Mouse (Mus musculus) gastrocnemius, postnatal 14 days (tissue): ENCODE measurements at regions not wholly inside any gene's neighbourhood (a gene's known extent, or its start where the extent isn't known, plus 50 kb on each side); places are given as distances from the start of the nearest gene placed in this dataset.

Experiments
- DNase-seq: peaks from one replicate; pipeline ENCODE4 v3.0.0; 2021; ENCODE audit warnings: mixed read lengths
- intact Hi-C: fragments of 180-260 bp; cut with DNase I; formaldehyde crosslinking; loops from one replicate; pipeline ENCODE4 v1.15.1; 2025; ENCODE audit warnings: low total_unique reads

DNA sequence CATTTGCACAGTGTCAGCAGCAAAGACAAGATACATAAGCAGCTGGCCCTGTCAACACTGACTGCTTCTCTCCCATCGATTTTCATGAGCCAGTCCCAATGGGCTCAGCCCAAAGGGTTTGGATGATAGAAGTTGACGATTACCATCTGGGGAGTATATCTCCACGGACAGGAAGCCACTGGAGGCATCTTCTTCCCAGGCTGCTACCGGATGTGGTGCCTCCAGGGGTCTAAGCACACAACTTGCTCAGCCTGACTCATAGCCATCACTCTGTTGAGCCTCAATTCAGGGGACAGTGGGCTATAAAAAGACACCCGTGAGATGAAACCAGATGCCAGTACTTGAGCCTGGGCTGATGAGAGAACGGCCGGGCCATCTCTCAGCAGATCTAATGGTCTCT is 71.1 kb upstream of the Hif1a start:
- no peak for DNase-seq
- intact Hi-C loops = no loop called here

DNA sequence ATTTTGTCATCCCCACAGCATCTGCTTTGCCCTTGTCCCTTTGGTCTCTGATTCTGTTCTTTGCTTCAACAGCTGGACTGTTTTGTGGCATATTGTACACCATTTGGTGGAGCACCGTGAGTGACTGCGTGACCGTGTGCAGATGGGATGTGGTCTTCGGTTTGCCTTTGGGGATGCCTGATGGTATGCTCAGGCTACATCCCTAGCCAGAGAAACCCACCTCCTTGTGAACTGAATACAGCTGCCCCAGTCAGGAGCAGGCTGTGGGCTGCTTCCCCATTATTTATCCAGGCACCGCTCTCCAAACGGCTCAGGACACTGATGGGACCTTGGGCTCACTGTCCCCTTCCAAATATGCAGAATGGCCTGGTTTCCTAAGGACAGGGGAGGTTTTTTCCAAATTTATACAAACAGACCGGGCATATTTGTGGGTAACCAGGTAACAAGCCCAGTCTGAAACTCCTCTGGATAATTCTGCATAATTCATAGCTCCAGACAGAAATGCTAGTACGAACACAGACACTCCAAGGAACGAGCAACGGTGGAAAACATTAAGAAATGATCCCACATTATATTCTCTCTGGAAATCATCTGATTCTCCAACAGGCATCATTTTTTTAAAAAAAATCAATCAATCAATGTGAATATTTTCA is 70.5 kb upstream of the Hif1a start:
- DNase-seq = no peak
- intact Hi-C loops = no loop called here

DNA sequence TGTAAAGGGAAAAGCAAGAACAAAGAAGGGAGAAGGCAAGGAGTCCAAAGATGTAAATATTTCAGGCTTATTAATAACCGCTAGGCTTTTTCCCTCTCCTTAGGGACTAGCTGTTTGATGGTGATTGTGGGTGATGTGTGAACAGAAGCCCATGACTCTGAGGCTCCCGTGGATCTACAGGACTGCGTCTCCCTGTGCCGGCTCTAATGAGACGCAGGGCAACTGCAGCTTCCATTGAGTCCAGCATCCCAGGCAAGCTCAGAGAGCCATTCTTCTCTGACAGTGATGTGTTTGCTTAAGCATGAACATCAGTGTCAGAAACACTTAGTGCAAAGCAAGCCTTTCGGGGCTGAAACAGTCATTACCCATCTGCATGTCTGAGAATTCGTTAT is 70.0 kb upstream of the Hif1a start:
- DNase-seq = no peak
- intact Hi-C loops = no loop called here

DNA sequence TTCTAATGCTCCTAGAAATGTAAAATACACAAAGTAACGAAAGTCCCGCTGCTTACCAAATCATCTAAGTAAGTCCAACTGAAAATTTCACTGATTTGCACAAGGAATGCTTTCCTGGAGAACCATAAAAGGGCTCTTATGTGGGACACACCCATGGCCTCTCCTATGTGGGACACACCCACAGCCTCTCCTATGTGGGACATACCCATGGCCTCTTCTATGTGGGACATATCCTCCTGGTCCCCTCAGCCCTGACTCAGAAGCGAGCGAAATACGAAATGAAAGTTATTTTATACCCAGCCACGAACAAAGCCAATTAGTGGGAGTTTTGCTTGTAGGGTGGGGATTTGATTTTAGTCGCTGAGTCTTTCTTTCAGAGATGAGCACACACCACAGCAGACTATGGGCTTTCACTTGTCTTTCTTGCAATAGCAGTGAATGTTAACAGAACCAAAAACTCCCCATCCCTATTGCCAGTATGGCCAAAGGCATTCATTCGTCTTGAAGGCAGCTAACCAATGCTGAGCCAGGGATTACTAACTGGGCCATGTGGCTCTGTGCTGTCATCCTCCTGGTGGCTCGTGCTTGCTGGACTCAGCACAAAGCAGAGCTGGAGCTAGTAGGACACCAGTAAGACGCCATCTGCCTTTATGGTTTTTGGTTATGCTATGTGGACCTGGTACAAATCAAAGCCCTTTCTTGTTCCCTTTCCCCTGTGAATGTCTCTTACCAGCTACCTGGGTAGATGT is 69.4 kb upstream of the Hif1a start:
- DNase-seq = no peak
- intact Hi-C loops = no loop called here

DNA sequence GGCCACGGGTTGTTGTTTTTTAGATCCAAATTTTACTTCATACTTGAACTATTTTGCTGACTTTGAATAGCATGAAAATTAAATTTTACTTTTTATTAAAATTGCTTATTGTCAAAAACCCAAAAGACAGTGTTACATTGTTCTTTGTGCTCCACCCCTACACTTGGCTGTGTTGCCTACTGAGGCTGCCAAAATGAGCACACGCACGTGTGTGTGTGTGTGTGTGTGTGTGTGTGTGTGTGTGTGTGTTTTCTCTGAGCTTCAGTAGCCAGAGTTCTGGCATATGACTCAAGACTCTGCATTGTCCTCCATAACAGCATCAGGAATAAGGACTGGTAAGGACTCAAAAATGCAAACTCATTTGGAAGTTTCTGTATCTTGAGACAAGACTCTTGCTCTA is 68.4 kb upstream of the Hif1a start:
- intact Hi-C loops = no loop called here
- peak; percentile 26 for DNase-seq

DNA sequence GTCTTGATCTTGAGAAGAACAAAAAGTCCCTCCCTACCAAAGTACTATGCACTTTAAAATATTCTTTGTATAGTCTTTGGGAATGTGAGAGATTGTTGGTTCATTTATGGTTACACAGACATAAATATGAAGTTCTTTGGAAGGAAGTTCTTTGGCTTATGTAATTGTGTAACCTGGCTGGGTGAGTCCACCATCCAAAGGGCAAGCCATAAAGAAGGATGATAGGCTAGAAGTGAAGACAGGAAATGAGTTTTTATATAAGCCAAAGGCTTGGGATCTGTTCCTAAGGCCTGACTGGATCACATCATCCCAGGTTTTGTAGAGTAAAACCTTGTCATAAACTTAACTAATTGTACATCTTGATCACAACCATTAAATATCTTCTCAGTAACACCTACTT is 65.0 kb upstream of the Hif1a start:
- DNase-seq = no peak
- intact Hi-C loops = no loop called here

DNA sequence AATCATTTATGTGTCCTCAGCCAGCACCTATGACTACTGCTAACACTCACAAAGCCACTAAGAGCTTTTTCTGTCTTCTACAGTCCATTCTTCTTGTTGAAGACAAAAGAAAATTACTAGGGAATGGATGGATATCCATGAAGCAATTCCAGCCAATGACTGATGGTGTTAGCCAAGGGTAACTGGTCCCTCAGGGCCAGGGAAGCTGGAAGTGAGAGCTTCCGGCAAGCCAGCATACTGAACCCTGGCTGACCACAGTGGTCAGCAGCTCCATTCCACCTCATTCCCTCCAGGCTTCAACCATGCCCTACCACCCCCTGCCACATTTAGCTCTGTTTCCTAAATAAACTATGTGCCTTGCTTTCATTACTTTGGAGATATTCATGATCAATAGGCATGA is 64.1 kb upstream of the Hif1a start:
- intact Hi-C loops = no loop called here
- DNase-seq = peak; percentile 32

DNA sequence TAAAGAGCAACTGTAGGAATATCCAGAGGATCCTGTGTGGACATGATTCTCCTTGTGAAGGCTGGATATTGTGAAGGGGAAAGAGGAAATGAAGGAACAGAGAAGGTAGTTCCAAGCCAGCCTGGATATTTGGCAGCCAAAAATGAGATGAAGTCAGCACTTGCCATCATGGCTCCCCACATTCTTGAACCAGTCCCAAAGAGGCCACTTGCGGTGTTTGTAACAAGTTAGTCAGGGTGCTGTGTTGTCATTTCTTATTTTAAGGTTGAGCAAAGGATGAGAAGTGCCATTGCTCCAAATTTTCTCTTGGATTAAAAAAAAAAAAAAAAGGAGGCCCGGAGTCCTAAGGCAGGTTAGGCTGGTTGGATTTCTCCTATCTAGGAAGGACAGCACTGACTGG is 63.3 kb upstream of the Hif1a start:
- intact Hi-C loops = no loop called here
- no peak for DNase-seq

DNA sequence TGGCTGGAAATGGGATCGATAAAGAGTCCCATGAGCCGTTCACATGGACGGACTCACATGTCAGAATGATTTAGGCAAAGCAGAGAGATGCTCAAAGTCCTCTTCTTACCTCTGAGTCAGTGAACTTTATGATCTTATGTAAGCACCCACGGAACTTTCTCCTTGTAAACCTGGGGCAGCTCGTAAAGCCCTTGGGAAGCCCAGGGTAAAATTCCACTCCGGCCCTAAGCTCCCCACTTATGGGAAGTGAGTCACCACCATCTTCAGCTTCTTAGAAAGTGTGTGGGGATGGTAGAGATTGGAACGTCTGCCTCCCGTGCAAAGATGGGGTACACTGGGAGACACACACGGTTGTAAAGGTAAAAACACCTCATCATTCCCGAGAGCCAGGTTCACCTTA is 62.8 kb upstream of the Hif1a start:
- no peak for DNase-seq
- intact Hi-C loops = no loop called here

DNA sequence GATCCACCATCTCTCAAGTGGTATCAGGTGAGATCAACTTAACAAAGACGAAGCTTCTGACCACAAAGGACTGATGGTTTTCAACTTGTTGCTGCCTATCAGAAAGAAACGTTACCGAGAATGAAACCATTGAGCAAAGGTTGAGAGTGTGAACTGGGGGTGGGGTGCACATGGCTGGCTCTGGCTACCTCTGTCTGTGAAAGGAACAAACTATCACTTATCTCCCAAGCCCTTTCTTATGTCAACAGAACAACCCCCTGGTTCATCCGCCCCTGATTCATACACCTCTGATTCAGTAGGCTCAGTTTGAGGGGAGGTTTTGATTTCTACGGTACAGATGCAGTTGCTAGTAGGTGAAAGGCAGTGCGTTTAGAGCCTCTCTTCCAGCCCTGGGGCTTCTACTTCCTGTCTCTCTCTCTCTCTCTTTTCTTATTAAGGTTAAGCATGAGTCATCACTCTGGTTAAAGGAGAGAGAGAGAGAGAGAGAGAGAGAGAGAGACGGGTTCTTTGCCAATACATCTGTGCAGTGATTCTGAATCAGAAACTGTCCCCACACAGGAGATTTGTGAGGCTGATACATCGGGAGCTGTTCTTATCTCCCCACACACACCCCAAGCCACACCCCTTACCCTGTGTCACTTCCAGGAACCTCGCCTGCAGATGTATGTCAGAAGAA is 59.0 kb upstream of the Hif1a start:
- intact Hi-C loops = no loop called here
- DNase-seq = no peak

DNA sequence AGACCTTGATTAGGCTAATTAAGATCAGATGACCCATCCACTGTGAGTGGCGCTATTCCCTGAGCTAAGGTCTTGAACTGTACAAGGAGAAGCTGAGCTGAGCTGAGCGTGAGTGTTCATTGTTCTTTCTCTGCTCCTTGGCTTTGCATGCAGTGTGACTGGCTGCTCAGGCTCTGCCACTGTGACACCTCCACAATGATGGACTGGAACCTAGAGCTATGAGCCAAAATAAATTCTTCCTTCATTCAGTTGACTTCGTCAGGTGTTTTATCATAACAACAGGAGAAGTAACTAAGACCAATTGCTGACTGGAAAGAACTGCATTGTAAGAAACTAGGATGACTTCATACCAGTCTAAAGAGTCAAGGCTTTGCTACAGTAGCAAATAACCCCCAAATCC is 56.4 kb upstream of the Hif1a start:
- intact Hi-C loops = no loop called here
- no peak for DNase-seq

DNA sequence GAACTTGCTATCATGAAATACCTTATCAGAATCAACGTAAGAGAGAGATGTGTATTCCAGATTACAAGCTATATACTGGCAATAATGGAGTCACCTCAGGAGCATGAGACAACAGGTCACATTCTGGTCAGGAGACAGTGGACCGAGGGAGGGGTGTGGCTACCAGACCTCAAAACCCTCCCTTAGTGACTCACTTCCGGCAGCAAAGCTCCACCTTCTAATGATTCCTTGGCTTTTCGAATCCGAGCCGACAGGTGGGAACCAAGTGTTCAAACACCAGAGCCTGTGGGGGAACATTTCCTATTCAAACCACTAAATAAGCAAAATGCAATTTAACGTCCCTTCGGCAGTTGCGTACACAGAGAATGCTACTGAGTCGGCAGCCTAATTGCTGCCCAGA is 54.5 kb upstream of the Hif1a start:
- intact Hi-C loops = no loop called here

DNA sequence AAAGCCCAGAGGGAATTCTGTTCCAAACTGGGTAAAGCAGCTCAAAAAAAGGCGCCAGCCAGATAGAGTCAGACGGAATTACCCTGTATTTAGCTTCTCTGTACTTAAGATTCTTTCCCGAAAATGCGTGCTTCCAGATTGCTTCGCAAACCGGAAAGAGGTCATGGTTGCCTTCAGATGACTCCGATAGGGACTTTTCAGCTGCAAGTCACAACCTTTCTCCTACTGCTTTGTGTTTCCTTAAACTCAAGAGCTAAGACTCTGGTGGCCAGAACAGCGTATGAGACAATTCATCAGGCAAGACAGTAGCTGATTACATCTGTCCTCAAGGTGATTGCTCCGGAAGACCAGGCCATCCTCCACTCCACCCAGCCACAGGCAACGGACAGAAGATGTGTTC is 53.8 kb upstream of the Hif1a start:
- DNase-seq = no peak
- intact Hi-C loops = no loop called here

More for the DNA sequence above, 54.5 kb upstream of the Hif1a start:
- no peak for DNase-seq

DNA sequence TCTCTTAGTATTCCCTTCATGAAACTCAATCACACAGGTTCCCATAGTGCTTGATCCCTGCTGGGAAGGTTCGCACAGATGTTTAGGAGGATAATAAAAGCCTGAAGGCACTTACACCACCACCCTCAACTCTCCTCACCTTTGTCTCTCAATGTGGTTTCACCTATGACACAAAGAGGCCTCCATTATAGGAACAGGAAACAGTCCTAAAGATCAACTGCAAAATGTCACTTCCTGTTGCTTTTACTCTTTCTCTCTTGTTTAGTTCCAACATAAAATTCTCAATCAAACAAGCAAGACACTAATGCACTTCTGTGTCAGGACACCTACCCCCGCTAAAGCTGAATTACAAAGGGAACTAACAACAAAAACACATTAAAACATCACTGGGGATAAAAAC is 50.3 kb upstream of the Hif1a start:
- no peak for DNase-seq
- intact Hi-C loops = no loop called here
